Mouse (Mus musculus) naive thymus-derived CD4-positive, alpha-beta T cell, adult 2 months (primary cell): Measurements from ENCODE around the gene Marc1.
A peak's percentile ranks its signal among the peaks of the same experiment; 100 is the strongest.

ENCODE experiments used
- DNase-seq: peaks from one replicate; pipeline ENCODE4 v3.0.0-alpha.2; 2011; ENCODE audit warnings: low read depth

Marc1 gene

GRCm38 (mm10) chr1:184810780-184811575 is at the start of gene Marc1:
Gene Marc1 (minus strand): TSS chr1:184811313.
- DNase-seq, result no peak

GRCm38 (mm10) chr1:184860276-184860675 is 49.2 kb upstream of the Marc1 start:
- no peak for DNase-seq

GRCm38 (mm10) chr1:184858253-184858652 is 47.1 kb upstream of the Marc1 start:
- no peak for DNase-seq

- no peak for DNase-seq
These were observed 46.1 kb upstream of the Marc1 start for GRCm38 (mm10) chr1:184857216-184857615.

GRCm38 (mm10) chr1:184853922-184854321 is 42.8 kb upstream of the Marc1 start:
- DNase-seq, result no peak

GRCm38 (mm10) chr1:184853339-184853738 is 42.2 kb upstream of the Marc1 start:
- DNase-seq, result no peak

- DNase-seq, result peak; percentile 72
These were observed 40.9 kb upstream of the Marc1 start for GRCm38 (mm10) chr1:184851741-184852618.

- no peak for DNase-seq
These were observed 40.1 kb upstream of the Marc1 start for GRCm38 (mm10) chr1:184851166-184851565.

GRCm38 (mm10) chr1:184846973-184847372 is 35.9 kb upstream of the Marc1 start:
- no peak for DNase-seq

- DNase-seq, result peak; percentile 35
These were observed 35.1 kb upstream of the Marc1 start, which contains the start of gene Marc2 for GRCm38 (mm10) chr1:184846092-184846750. Gene Marc2 (minus strand): TSS chr1:184846451.

GRCm38 (mm10) chr1:184845111-184846071 is 34.3 kb upstream of the Marc1 start:
- peak; percentile 90 for DNase-seq

- peak; percentile 38 for DNase-seq
These were observed 33.4 kb upstream of the Marc1 start for GRCm38 (mm10) chr1:184844326-184845066.

GRCm38 (mm10) chr1:184837649-184838048 is 26.5 kb upstream of the Marc1 start:
- no peak for DNase-seq

GRCm38 (mm10) chr1:184836350-184836749 is 25.2 kb upstream of the Marc1 start:
- DNase-seq, result no peak

- DNase-seq, result no peak
These were observed 22.4 kb upstream of the Marc1 start for GRCm38 (mm10) chr1:184833499-184833898.

GRCm38 (mm10) chr1:184832211-184832610 is 21.1 kb upstream of the Marc1 start:
- peak; percentile 53 for DNase-seq

GRCm38 (mm10) chr1:184829897-184830296 is 18.8 kb upstream of the Marc1 start:
- DNase-seq, result no peak

GRCm38 (mm10) chr1:184827175-184827701 is 16.1 kb upstream of the Marc1 start:
- DNase-seq, result no peak

GRCm38 (mm10) chr1:184825093-184825492 is 14.0 kb upstream of the Marc1 start:
- peak; percentile 63 for DNase-seq

- DNase-seq, result peak; percentile 84
These were observed 13.3 kb upstream of the Marc1 start for GRCm38 (mm10) chr1:184824439-184824851.
